Mouse (Mus musculus) skeletal muscle tissue, adult 2 months (tissue): ENCODE measurements around the gene Dlg2.

Experiments used
- DNase-seq: peaks from one replicate; pipeline ENCODE4 v3.0.0-alpha.2; 2012; ENCODE audit warnings: low read depth, low spot score

Gene Dlg2

DNA sequence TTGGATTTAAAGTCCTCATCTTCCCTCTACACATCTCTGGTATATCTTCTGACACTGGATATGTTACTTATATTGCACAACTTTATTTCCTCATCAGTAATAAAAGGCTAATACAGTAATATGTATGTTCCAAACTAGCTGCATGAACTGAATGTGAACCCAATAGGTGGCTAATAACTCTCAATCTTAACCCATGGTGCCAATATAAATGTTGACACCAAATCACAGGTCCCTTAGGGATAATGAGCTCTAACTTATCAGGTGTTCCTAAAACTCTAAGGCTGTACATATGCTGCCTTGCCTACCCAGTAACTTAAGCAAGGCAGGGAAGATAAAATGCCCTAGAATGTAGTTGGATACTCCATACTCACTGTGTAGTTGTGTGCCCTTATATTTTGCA lies 1894.0 kb downstream of the Dlg2 start:
- DNase-seq = no peak

DNA sequence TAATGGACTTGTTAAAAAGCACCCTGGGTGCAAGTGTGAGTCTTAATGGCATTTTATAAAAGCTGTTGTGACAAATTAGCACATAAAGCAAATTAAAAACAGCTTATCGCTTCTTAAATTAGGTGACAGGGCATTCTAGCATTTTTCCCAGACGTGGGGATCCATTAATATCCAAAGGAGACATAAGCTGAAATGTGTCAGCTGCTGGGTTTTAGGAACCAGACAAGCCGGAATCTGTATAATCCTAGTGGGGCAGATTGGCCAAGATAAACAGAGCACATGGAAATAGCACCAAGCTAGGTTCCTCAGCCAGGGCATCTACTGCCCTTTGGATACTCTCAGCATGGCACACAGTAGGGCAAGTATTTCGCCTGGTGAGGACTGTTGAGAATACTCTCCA lies 1895.2 kb downstream of the Dlg2 start:
- no peak for DNase-seq

DNA sequence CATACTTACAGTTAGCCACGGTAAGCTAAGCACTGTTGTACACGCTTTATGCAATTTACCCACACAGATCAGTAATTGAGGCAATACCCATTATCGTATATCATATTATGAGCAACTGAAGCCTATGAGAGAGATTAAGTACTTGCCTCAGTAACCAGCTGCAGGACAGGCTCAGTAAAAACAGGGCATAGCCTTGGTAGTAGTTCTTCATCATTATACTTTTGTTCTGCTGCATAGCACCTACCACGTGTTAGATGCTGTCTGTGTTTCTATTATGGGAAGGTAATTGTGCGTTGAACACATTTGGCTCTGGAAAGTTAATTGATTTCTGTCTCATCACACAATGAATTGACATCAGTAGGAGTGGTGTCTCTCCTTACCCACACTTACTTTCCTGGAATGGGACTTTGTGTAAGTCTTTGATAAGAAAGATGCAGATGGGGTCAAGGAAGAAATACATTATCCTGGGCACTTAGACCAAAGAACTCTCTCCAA lies 1897.4 kb downstream of the Dlg2 start:
- DNase-seq = no peak

DNA sequence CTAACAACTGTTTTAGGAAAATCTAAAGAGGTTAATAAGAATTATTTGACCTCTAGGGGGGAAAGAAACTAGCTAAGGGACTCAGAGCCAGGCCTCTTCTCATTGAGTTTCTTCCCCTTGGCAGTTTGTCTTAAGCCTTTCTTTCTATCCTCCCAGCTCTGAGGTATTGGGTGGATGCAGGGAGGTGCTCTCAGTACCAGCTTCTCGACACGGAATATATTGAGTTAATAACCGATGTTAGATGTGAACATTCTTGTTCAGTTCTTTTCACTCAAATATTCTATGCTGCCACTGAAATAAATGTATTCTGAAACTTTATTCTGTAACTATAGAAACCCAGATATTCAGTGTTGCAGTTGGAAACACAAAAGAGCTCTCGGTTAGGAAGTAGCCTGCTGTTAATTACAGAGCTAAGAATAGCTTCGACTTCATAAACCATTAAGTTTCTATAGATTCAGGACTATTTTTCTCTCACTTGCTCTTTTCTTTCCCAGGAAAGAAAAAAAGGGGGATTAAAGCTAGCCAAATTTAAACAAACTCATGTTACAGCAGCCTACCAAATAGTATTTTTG lies 1907.5 kb downstream of the Dlg2 start:
- DNase-seq = no peak

DNA sequence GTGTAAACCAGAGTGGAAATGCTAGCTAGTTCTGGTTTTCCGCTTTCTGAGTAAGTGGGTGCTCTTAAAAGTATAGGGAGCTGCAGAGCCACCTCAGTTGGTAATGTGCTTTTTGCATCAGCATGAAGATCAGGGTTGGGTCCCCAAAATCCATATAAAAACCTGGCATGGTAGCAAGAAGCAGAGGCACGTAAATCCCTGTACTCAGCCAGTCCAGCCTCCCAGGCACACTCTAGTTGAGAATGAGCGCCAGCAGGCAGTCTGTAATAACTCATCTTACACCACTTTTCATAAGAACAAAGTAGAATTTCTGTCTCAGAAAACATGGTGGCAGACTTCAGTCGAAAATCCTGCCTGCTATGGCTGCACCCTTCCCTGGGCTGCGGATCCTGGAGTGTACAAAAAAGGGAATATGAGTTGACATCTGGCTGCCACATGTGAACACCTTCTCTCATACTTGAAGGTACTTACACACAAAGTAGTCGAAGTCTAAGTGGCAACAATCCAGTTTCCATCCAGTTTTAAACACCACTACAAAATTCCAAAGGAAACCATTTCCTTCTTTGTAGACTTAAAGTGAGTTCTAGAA lies 1915.7 kb downstream of the Dlg2 start:
- DNase-seq = no peak

DNA sequence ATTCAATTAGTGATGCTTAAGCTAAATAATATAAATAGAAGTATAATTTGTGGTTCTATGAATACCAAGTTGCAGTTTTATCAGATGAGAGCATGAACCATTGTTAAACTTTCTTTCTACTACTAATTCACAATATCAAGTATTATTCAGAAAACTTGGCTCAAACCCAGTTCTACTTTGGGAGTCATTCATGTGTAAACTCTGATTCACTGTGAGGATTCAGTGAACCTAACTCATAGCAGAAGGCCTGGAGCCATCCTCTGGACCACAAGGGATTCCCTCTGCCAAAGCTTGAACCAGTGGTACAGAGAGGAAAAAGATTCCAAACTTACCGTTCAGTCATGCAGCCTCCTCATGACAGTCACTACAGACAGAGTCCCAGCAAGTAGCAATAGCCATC lies 1920.3 kb downstream of the Dlg2 start:
- no peak for DNase-seq

DNA sequence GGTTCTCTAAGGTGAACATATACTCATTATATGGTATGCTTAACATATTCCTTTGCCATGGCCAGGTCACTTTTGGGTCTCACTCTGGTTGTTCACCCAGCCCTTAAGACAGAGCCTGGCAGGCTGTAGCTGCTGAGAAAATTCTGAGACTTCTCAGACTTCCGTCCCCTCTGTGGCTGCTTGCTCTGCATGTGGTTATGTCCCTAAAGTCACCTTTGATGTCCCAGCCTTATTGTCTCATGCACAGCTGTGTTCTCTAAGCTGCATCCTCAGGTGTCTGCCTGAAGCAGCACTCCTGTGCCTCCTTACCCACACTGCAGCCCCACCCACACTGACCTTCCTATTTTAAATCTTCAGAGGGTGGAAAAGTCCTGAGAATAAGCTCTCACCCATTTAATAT lies 1922.4 kb downstream of the Dlg2 start:
- DNase-seq = no peak

DNA sequence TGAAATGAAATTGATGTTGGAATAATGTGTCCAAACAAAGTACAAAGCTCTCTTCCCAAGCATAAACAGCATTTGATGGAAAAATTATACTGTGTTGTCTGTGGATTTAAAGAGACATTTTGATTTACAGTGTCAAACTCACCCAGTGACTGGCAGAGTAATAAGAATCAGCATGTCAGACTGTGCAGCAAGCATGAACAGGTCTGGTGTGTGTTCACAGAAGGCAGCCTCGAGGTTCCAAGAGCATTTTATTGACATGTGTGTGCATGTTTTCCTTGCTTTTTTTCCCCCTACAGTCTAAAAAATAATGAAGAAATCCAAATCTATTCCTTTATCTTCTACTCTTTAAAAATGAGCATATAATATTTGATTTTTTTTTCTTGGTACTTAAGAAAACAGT lies 1924.1 kb downstream of the Dlg2 start:
- DNase-seq = no peak

DNA sequence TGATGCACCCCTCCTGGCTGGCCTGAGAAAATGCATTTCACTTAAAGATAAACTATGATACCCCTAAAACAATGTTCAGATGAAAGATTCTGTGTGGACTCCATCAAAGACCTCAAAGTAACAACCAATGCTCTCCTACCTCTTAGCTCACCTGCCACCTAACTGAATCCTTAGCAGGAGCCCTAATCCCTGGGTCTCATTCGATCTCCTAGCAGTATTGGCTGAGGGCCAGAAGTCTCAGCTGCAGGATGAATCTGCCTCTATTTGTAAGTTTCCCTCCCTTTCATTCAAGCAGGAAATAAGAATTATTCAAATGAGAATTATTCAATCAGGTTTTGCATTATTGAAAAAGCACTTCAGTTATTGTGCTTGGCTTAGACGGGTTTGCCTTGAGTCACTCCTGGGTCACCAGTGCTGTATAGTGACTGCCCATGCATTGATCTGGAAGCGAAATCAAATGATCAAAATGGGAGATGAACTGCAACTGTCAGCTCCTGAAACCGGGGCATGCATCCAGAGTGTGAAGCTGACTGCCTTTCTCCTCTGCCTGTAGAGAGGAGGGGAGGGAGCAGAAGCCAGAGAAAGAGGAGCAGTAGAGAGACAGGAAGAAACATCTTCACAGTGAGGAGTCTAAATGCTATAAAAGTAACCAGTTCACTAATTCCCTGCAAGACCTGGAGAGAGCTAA lies 1924.7 kb downstream of the Dlg2 start:
- no peak for DNase-seq

DNA sequence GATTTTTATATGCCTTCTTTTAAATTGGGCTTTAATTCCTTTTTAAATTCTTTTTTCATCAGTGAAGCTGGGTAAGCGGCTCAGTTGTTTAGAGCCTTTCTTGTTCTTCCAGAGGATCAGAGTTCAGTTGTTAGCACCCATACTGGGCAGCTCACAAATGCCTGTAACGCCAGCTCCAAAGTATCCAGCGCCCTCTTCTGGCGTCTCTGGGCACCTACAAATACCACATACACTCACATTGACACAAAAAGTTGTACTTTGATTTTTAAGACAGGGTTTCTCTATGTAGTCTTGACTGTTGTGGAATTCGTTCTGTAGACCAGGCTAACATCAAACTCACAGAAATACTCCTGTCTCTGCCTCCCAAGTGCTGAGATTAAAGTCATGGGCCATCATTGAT lies 1932.0 kb downstream of the Dlg2 start:
- DNase-seq = no peak

DNA sequence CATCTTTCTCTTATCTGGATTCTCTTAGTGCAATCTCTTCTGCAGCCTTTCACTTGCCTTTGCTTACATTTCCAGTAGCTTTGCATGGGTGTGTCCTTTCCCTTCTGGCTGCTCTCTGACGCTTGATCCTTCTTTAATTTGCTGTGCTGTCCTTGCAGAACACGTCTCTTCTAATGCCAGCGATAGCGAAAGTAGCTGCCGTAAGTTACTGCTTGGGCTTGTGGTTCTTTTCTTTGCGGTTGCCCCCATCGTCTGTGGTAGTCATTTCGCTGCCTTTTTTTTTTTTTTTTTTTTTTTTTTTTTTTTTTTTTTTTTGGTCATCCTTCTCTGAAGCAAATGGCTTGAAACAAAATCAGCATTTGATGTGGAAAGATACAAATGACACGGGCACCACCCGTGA lies 1944.0 kb downstream of the Dlg2 start:
- no peak for DNase-seq

DNA sequence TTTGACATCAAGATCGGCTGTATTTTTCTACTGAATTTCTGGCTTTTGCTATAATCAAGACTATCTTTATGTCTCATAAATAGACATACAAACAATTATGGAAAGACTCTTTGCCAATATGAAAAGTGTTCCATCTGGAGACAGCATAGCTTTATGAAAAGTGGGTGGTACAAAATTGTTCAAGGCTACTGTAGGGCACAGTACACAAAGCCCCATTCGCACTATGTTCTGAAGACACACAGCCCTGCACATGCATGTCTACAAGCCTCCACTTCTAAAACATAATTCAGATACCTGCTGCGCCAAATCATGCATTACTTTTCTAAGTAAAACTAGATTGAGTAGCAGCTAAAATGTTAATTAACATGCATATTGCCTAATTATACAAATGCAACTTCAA lies 1946.5 kb downstream of the Dlg2 start:
- DNase-seq = no peak

DNA sequence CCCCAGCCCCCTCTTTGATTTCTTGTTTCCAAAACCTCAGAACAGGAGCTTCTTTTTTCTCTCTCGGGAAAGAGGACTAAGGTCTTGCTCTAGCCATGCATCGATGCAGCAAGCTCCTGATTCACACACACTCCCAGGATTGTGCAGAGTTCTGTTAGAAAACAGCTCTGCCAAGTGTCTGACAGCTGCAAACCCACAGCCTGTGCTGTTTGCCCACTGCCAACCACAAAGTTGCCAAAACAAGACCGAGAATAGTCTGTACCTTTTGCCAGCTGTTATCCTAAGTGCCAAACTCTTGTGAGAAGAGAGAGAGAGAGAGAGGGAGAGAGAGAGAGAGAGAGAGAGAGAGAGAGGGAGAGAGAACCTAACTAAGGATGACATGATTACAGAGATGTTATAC lies 1948.2 kb downstream of the Dlg2 start:
- peak; percentile 32 for DNase-seq

DNA sequence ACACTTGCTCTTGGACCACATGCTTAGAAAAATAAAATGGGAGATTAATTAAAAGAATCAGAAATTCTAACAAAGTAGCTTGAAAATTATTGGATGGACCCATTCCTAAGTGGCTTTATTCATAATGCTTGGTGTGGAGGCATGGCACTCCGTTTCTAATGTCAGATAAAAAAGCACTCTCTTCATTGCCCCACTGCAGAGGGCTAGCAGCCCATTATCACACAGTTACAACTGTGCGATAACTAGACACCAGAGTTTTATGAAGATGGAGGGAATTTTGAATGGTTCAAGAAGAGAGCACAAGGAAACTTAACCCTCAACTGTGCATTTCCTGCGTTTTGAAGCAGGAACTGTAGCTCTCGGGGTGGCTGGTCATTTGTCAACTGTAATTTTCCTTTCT lies 1950.8 kb downstream of the Dlg2 start:
- DNase-seq = no peak

DNA sequence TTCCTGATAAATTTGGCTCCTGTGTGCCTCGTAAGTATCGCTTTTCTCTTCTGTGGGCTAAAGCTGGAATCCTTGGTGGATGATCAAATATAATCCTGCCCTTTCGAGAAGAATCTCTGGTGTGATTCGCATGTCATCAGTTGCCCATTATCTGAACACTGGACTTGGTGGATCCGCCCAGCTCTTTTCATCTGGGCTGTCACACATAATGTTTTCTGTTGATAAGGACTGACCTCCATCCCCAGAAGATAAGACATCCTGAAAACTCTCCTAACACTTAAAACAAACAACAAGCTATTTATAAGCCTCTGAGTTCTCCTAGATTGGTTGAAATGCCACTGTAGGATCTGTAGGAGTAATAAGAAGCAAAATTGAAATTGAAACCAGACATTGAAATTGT lies 1952.2 kb downstream of the Dlg2 start:
- DNase-seq = no peak

DNA sequence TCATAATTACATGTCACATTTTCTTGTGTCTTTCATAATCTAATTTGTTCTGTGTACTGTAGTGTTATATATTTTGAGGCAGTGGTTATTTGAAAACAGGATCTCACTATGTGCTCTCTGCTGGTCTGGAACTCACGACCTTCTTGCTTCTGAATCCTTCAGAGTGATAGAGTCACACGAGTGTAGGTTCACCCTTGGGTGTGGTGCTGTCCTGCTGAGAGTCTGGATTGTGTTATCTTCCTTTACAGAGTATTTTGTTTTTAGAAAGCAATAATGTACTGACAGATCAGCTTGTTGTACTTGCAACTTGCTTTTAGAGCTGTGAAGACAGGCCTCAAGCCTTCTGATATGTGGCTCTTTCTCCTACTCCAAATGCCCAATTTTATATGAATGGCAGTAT lies 1953.8 kb downstream of the Dlg2 start:
- no peak for DNase-seq

DNA sequence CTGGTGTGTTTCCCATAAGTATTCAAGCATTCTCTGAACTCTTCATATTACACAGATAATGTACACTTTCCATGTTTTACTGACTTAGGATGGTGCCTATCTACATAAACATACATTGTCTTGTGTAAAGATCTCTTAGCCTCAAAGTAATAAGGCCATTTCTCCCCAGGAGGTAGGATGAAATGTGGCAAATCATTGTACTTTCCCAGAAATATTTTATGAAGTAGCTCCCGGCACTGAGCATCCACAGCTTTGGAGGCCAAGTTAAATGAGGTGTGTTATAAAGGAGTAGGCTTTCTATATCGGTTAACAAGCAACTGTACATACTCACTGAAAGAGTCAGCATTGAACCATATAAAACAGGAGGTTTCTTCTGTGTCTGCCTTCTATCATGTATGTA lies 1960.7 kb downstream of the Dlg2 start:
- DNase-seq = no peak

DNA sequence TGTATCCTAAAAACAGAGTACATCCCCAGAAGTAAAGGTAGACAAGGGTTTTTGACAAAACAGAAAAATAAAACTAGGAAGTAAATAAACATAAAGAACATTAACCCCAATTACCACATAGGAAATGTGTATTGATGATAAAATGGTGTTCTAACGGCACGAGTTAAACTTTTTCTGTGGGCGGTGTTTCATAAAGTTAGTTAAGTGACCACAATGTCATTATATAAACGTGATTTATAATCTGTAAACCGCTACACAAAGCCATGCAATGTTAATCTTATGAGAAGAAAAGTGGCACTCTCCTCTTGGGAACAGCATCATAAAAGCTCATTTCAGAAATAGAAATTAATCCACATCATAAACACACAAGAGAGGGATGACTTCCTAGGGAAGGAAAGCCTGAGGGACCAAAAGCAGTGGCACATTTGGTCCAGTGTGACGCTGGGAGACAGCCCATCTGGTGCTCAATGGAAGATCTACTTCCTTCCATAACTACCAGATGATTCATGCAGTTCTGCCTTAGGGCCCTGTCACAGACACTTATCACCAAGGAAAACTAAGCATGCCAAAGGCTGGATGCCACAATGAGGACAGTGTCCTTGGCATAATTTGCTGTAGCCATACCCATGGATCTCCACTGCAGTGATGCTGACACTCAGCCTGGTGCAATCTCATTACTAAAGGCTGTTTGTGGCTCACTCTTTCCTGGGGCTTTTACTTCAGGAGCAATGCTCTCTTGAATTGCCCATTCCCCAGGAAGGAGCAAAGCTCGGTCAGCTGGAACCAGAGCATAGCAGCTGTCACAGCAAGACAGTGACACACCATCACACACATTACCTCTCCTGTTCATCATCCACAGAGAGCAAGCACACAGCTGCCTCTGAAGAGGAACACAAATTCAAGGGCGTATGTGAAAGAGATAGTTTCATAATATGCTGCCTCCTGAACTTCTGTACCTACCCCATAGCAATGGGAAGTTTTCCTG lies 1963.3 kb downstream of the Dlg2 start:
- no peak for DNase-seq

DNA sequence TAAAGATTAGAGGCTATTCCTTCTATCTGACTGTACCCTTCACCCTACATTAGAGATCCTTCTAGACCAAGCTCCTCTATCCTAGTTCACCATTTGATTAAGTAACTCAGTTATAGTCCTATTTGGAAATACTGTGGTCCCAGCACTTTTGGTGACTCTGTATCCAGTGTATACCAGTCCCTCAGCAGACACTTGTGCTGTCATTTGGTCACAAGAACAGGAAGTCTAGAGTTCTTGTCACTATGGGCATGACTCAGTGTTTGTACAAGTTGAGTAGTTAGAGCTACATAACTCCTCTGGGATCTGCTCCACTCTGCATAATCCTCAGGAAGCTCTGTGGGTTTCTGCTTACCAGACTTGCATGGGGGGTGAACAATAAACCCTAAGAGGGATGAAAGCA lies 1965.1 kb downstream of the Dlg2 start:
- no peak for DNase-seq

DNA sequence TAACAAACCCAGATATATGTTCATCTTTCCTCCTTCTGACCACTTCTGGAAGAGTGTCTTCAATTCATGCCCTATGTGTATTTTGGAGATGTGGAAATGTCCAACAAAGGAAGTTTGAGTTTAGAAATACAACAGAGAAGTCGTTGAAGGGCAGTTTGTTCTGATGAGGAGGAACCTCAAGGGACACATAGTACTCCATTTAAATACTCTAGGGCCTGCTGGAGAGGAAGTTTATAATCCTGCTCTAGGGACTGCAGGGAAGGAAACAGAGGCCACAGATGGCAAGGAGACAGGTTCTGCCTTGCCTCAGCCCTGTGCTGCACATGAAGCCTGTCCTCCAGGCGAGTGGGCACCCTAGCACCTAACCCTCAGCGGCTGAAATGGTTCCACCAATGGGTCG lies 1965.6 kb downstream of the Dlg2 start:
- DNase-seq = no peak

DNA sequence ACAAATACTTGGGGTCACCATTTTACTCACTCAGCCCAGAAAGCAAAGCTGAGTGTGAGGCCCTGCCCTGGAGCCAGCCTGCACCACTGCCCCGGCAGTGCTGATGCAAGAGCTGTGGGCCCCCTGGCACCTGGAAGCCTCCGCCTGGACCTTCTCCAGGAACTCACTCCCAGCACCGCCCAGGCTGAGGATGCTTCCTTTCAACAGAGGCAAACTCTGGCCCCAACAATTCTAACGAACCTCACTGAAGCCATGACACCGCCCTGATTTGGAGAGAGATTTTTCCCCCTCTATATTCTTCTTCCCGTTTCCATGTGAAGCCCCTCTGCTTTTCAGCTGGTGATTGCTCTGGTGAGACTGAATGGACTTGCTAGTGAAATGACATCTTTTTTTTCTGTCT lies 1971.5 kb downstream of the Dlg2 start:
- no peak for DNase-seq
